Mouse (Mus musculus) myocyte (in vitro differentiated cells): ENCODE data around the gene Dgat2. TPM values are rescaled to one million over a fixed set of nuclear protein-coding genes. Genes with fewer than 3 reads are reported as not detected.

Experiments used
- H3K27me3 ChIP-seq: one replicate; pipeline ENCODE4 v1.6.1; 2011; ENCODE audit not compliant: control insufficient read depth, insufficient read depth, insufficient read length
- H3K36me3 ChIP-seq: one replicate; pipeline ENCODE4 v1.6.1; 2011; ENCODE audit not compliant: control insufficient read depth, insufficient read depth
- H3K4me2 ChIP-seq: one replicate; pipeline ENCODE4 v1.6.1; 2011; ENCODE audit warnings: low read depth, control low read depth
- H3K4me3 ChIP-seq: one replicate; pipeline ENCODE4 v1.5.1; 2011; ENCODE audit warnings: mild to moderate bottlenecking, control low read depth, moderate library complexity
- H3K79me2 ChIP-seq: one replicate; pipeline ENCODE4 v1.6.1; 2011; ENCODE audit not compliant: control insufficient read depth, insufficient read depth
- H3ac ChIP-seq: one replicate; pipeline ENCODE4 v1.6.1; 2011; ENCODE audit not compliant: control insufficient read depth, insufficient read length
- CEBPB ChIP-seq: IDR thresholded peaks from 2 replicates; pipeline ENCODE4 v1.6.1; 2011; ENCODE audit warnings: mild to moderate bottlenecking, moderate library complexity; ENCODE audit not compliant: poor library complexity, insufficient read depth, severe bottlenecking
- E2F4 ChIP-seq: IDR thresholded peaks from one replicate; pipeline ENCODE4 v1.6.1; 2011; ENCODE audit warnings: mild to moderate bottlenecking, control low read depth, moderate library complexity; ENCODE audit not compliant: insufficient read depth
- MAX ChIP-seq: IDR thresholded peaks from one replicate; pipeline ENCODE4 v1.6.1; 2011; ENCODE audit warnings: low read depth, mild to moderate bottlenecking, control low read depth
- MYOD1 ChIP-seq, 3 experiments: IDR thresholded peaks; one replicate each; pipeline ENCODE4 v1.6.1; 2011; ENCODE audit warnings: control low read depth in 2 of 3, low read depth in 2 of 3, mild to moderate bottlenecking in 2 of 3, moderate library complexity in 1 of 3; ENCODE audit not compliant: insufficient read length in 2 of 3, control insufficient read depth in 1 of 3
- MYOG ChIP-seq, 3 experiments: IDR thresholded peaks; one replicate each; pipeline ENCODE4 v1.6.1; 2011; ENCODE audit warnings: control low read depth in 2 of 3, low read depth in 2 of 3, mild to moderate bottlenecking in 2 of 3; ENCODE audit not compliant: insufficient read length in 2 of 3, control insufficient read depth in 1 of 3, insufficient read depth in 1 of 3
- POLR2A ChIP-seq: IDR thresholded peaks from one replicate; pipeline ENCODE4 v1.6.1; 2011; ENCODE audit warnings: low read depth, mild to moderate bottlenecking, control low read depth, moderate library complexity; ENCODE audit not compliant: insufficient read length
- POLR2AphosphoS2 ChIP-seq: IDR thresholded peaks from one replicate; pipeline ENCODE4 v1.6.1; 2011; ENCODE audit warnings: low read depth, control low read depth; ENCODE audit not compliant: insufficient read length
- REST ChIP-seq: IDR thresholded peaks from one replicate; pipeline ENCODE4 v1.6.1; 2011; ENCODE audit warnings: mild to moderate bottlenecking, control low read depth, moderate library complexity; ENCODE audit not compliant: insufficient read depth, insufficient read length
- SRF ChIP-seq: IDR thresholded peaks from one replicate; pipeline ENCODE4 v1.6.1; 2011; ENCODE audit warnings: low read depth; ENCODE audit not compliant: control insufficient read depth, insufficient read length
- TCF12 ChIP-seq: IDR thresholded peaks from one replicate; pipeline ENCODE4 v1.6.1; 2011; ENCODE audit warnings: mild to moderate bottlenecking, control low read depth; ENCODE audit not compliant: poor library complexity, insufficient read depth, severe bottlenecking
- TCF3 ChIP-seq: IDR thresholded peaks from one replicate; pipeline ENCODE4 v1.6.1; 2011; ENCODE audit warnings: low read depth, control low read depth; ENCODE audit not compliant: insufficient read length
- USF1 ChIP-seq: IDR thresholded peaks from one replicate; pipeline ENCODE4 v1.6.1; 2011; ENCODE audit warnings: low read depth, mild to moderate bottlenecking, control low read depth, moderate library complexity
- polyA plus RNA-seq: library from polyadenylated mRNA; unstranded; fragments of >200 nt; fragmentation: generic; extraction: Trizol; gene quantifications from one replicate; pipeline ENCODE4 v1.2.1, GENCODE M21; 2012; ENCODE audit warnings: missing spikeins

Gene Dgat2
- polyA plus RNA-seq, 1 experiment: 6.9 TPM

DNA sequence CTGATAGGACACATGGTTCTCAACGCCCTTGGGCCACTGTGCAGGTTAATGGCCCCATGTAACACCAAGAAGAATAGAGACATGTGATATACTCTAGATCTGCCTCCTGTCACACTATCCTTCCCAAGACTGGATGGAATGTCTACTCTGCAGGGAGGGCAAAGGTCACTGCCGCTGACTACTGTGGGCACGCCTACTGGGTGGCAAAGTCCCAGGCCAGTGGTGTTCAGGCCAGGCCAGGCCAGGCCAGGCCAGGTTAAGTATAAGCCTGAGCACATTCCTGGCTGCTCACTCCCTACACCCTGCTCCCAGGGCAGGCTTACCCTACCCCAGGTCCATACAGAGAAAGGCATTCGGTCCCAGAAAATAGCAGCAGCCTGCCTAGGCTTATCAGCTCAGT, 21.0 kb downstream of the Dgat2 start:
- no peak for TF ChIP-seq MYOG (IDR thresholded peaks at IDR 0.05; ENCODE audit: control insufficient read depth in 1 of 3, insufficient read depth in 1 of 3, insufficient read length in 2 of 3, low read depth in 2 of 3)
- no peaks in the 10 kb centered on the region for H3K27me3 ChIP-seq
- no peak overlapping the region for H3K4me3 ChIP-seq
- no peak overlapping the region for H3K4me2 ChIP-seq
- no peaks in the 10 kb centered on the region for H3K36me3 ChIP-seq
- no peak overlapping the region for H3ac ChIP-seq
- H3K79me2 ChIP-seq: no peaks in the 10 kb centered on the region

DNA sequence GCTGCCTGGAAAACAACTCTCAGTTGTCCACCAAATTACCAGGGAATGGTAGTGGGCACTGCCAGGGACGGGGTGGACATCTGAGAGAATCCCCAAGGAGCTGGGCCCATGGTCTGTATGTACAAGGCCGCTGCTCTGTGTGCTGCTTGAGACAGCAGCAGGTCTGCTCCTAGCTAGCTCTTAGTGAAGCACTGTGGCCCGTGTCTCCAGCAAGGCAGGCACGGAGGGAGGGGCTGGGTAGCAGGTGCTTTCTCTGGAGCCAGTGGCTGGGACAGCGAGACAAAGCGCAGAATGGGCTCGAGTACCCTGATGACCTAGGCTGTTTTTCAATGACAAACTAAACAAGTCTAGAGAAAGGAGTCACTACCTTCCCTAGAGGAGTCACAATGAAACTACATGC, 21.5 kb downstream of the Dgat2 start:
- Histone ChIP-seq H3K4me2 (no peak overlapping the region), H3K36me3 (no peaks in the 10 kb centered on the region), H3K27me3 (no peaks in the 10 kb centered on the region), H3K4me3 (no peak overlapping the region), H3ac (no peak overlapping the region), H3K79me2 (no peaks in the 10 kb centered on the region)
- TF ChIP-seq REST (no peak), MYOD1 (IDR thresholded peaks at IDR 0.05; ENCODE audit: control insufficient read depth in 1 of 3, insufficient read length in 2 of 3, low read depth in 2 of 3) (no peak), E2F4 (no peak), TCF12 (no peak), POLR2AphosphoS2 (no peak), USF1 (no peak), POLR2A (no peak)

- Histone ChIP-seq H3K4me2 (no peak overlapping the region), H3K79me2 (no peaks in the 10 kb centered on the region), H3K36me3 (no peaks in the 10 kb centered on the region), H3ac (no peak overlapping the region), H3K27me3 (no peaks in the 10 kb centered on the region), H3K4me3 (no peak overlapping the region)
- TF ChIP-seq CEBPB (no peak), MYOG (IDR thresholded peaks at IDR 0.05; ENCODE audit: control insufficient read depth in 1 of 3, insufficient read depth in 1 of 3, insufficient read length in 2 of 3, low read depth in 2 of 3) (no peak), MAX (no peak)
Measured at GRCm38 (mm10) chr7:99159446-99159845, 23.1 kb downstream of the Dgat2 start.

DNA sequence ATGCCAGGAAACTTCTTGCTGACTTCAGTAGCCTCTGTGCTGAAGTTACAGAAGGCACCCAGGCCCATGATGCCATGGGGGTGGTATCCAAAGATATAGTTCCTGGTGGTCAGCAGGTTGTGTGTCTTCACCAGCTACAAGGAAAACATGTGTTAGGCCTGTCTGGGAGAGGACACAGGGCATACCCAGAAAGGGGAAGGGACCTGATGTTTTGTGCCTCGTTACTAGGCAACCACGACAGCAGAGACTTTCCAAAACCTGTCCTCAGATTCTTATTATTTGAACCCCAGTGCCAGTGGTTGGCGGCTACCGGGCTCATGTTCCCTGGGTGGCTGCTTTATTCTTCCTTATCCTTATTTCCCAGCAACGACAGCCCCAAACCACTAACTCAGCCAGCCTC, 23.6 kb downstream of the Dgat2 start:
- no peaks in the 10 kb centered on the region for H3K27me3 ChIP-seq
- H3ac ChIP-seq: no peak overlapping the region
- TF ChIP-seq REST (no peak), MYOG (IDR thresholded peaks at IDR 0.05; ENCODE audit: control insufficient read depth in 1 of 3, insufficient read depth in 1 of 3, insufficient read length in 2 of 3, low read depth in 2 of 3) (no peak), POLR2AphosphoS2 (no peak), SRF (no peak), USF1 (no peak), CEBPB (no peak), E2F4 (no peak)
- no peak overlapping the region for H3K4me3 ChIP-seq
- H3K79me2 ChIP-seq: no peaks in the 10 kb centered on the region
- no peak overlapping the region for H3K4me2 ChIP-seq
- H3K36me3 ChIP-seq: no peaks in the 10 kb centered on the region

- Histone ChIP-seq H3K36me3 (no peaks in the 10 kb centered on the region), H3K27me3 (no peaks in the 10 kb centered on the region), H3K4me2 (no peak overlapping the region), H3K4me3 (no peak overlapping the region), H3ac (no peak overlapping the region), H3K79me2 (no peaks in the 10 kb centered on the region)
- TF ChIP-seq E2F4 (no peak), POLR2AphosphoS2 (no peak), MAX (no peak), CEBPB (no peak), MYOG (IDR thresholded peaks at IDR 0.05; ENCODE audit: control insufficient read depth in 1 of 3, insufficient read depth in 1 of 3, insufficient read length in 2 of 3, low read depth in 2 of 3) (no peak), SRF (no peak), POLR2A (no peak)
Measured at GRCm38 (mm10) chr7:99158011-99158410, 24.5 kb downstream of the Dgat2 start.

DNA sequence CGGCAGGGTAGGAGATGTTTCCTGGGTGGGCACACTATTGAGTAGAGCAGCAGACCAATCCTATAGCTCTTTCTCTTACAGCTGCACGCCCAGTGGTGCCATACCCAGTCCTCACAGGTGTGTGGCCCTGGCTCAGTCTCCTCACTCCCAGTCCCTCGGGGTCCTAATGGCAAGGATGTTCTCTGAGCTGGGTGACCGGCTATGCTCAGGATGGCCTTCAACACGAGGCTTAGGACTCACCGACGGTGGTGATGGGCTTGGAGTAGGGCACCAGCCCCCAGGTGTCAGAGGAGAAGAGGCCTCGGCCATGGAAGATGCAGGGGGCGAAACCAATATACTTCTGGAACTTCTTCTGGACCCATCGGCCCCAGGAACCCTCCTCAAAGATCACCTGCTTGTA, 25.8 kb downstream of the Dgat2 start:
- H3ac ChIP-seq: no peak overlapping the region
- H3K36me3 ChIP-seq: no peaks in the 10 kb centered on the region
- TF ChIP-seq REST: no peak
- TF ChIP-seq MAX: no peak
- TF ChIP-seq POLR2A: no peak
- no peak for TF ChIP-seq MYOG (IDR thresholded peaks at IDR 0.05; ENCODE audit: control insufficient read depth in 1 of 3, insufficient read depth in 1 of 3, insufficient read length in 2 of 3, low read depth in 2 of 3)
- TF ChIP-seq SRF: no peak
- TF ChIP-seq E2F4: no peak
- no peak for TF ChIP-seq POLR2AphosphoS2
- TF ChIP-seq TCF12: no peak
- no peak for TF ChIP-seq USF1
- no peak for TF ChIP-seq CEBPB
- TF ChIP-seq TCF3: no peak
- TF ChIP-seq MYOD1 (IDR thresholded peaks at IDR 0.05; ENCODE audit: control insufficient read depth in 1 of 3, insufficient read length in 2 of 3, low read depth in 2 of 3): no peak
- no peak overlapping the region for H3K4me3 ChIP-seq
- H3K79me2 ChIP-seq: no peaks in the 10 kb centered on the region
- no peaks in the 10 kb centered on the region for H3K27me3 ChIP-seq
- H3K4me2 ChIP-seq: no peak overlapping the region
